Mouse (Mus musculus) cerebellum, adult 8-10 months (tissue): ENCODE data around the gene Angptl7.

Experiments
- DNase-seq: peaks from one replicate; pipeline ENCODE4 v3.0.0; 2022

The Angptl7 gene

DNA sequence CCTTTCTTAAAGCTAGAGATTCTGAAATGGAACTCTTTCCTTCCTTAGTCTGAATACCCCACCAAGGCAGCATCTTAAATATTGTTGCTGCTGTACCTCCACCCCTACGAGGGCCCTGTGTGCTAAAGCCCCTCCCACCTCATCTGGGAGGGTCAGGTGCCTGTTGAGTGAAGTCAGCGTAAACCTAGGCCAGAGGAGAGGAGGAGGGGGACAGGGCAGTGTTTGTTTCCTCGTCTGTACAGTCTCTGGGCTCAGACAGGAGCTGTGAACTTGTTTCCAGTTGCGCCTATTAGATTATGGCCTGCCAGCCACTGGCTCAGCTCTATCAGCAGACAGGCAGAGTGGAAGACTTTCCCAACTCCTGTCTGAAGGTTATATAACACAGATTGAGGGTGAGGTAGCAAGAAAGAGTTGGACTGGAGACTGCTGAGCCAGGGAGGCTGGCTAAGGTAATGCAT lies at the start of gene Angptl7:
TSS of gene Angptl7 (minus strand) at position 51 of the 458 bp plus-strand sequence.
- no peak for DNase-seq

DNA sequence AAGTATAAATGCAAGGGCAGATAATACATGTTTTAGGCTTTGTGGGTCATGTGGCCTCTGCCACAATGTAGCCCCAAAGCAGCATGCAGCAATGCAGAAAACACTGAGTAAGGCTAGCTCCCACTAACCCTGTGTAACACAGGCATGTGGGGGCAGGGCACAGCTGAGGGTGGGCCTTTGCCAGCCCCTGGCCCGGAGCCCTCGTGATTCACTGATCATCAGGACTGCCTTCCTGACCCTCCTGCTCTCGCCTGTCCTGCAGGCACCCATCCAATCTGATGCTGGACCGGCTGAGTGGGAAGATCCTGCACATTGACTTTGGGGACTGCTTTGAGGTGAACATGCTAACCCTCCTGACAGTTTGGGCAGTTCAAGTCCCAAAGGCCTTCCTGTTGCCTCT lies 48.8 kb upstream of the Angptl7 start:
- no peak for DNase-seq

DNA sequence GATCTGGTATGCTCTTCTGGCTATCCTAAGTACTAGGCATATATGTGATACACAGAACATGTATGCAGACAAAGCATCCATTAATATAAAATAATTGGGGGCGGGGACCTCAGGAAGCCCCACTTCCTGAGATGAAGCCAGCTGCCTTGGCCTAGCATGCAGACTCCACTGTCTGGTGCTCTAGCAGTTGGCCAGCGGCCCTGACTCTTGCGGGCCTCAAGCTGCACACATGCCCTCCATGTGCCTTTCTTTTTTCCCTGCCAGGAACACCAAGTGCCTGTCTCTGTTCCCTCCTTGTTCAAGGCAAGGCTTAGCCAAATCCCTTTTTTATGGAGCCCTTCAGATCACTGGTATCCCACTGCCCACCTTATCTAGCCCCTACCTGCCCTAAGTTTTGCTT lies 35.6 kb upstream of the Angptl7 start:
- no peak for DNase-seq

DNA sequence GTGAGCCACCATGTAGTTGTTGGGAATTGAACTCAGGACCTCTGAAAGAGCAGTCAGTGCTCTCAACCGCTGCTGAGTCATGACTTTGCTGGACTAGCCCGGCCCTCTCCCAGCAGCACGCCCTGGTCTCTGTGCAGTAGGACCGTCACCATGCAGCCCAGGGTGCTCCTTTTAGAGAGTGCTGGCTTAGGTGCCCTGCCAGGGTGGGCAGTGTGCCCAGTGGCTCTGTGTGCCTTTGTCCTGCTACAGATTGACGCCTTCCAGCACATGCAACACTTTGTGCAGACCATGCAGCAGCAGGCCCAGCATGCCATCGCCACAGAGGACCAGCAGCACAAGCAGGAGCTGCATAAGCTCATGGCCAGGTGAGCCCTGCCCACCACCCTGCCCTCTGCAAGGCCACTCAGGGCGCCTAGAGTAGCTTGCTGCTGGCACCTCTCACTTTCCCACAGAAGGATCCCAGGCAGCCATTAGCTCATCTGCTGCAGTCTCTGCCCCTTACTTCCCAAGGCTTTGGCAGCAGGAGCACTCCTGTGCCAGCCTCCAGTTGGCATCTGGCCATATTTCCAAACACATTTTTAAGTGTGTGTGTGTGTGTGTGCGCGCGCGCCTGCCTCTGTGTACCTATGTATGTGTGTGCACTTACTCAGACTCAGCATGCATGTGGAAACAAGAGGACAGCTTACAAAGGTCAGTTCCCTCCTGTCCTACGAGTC lies 33.5 kb upstream of the Angptl7 start:
- DNase-seq = peak; percentile 28

DNA sequence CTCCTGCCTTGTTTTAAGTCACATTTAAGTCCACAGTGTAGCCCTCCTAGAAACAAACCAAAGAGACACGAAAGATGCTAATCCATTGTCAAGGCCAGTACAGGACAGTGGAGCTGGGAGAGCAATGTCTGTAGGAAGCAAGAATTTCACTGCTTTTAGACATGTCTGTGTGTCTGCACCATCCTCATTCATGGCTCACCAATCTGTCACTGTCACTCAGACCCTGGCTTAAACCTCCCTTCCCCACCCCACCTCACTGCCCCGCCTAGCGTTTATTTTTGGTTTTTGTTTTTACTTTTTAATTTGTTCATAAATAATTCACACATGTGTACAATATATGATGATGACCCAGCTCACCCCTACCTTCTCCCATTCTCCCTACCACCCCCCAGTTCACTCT lies 32.3 kb upstream of the Angptl7 start:
- no peak for DNase-seq

DNA sequence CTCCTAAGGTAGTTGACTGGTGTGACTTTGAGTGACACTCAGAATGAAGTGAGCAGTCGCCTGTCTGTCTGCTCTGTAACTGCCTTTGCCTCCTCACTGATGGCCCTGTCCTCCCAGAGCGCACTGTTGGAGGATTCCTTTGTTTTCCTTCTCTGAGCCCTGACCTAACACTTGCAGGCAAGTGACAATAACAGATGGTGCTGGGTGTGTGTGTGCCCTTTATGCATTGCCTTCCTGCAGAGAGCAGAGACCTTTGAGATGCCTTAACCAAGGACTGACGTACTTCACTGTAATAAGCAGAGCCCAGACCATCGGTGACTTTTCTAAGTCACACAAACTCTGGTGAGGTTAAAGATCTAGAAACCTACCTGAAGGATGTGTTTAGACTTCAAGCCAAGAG lies 31.1 kb upstream of the Angptl7 start:
- DNase-seq = peak; percentile 15

DNA sequence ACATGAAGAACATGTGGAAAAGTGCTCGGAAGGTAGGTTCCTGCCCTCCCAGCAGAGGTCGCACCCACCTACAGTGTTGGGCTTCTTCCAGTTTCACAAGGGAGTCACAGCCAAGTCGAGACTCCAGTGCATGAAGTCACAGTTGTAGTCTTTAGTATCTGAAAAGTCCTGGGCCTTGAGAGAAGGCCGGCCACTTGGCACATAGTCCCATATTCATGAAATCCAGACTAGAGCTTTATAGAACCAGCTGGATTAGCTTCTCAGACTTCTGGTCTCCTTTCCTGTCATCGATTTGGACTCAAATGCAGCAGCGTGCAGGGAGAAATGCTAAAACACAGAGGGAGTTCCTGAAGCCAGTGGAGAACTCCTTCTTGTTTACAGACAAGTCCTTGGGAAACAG lies 30.5 kb upstream of the Angptl7 start:
- DNase-seq = no peak

DNA sequence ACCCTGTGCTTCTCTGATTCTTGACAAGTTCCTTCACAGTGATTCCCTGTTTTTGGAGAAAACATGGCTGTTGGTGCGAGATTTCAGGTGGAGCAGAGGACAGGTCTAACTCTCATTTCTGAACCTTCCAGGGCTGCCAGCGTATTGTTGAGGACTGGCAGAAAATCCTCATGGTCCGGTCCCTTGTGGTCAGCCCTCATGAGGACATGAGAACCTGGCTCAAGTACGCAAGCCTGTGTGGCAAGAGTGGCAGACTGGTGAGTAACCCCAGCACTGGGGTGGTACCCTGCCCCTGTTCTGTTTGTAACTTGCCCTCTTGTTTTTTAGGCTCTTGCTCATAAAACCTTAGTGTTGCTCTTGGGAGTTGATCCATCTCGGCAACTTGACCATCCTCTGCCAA lies 30.1 kb upstream of the Angptl7 start:
- no peak for DNase-seq

DNA sequence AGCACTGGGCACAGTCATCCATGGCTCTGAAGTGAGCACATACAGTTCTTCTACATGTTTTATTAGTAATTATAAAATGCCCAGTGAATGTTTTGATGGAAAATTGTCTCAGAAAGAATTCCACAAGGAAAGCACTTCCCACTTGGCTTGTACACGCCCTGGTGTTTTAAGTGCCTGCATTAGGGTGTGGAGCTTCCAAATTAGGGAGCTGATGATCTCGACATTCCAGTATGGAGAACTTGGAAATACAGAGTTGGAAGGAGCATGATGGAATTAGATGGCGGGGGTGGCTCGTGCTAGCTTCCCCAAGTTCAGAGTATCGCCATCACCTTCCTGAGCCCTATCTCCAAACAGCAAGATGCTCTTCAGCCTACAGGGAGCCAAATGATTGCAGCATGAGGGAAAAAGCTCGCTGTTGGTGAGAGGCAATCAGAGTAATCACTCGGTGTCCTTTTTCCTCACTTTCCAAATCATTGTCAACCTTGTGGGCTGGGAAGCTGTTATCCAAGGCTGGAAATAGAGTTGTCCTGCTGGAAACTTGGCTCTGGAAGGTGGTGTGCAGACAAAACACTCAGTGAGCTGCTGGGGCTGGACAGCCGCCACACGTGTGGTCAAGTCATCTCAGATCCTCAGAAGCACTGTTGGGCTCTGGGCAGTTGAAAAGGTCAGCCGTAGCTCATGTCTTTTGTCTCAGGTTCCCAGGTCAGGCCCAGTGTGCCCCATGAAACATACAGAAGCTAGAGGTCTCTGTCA lies 27.1 kb upstream of the Angptl7 start:
- no peak for DNase-seq

DNA sequence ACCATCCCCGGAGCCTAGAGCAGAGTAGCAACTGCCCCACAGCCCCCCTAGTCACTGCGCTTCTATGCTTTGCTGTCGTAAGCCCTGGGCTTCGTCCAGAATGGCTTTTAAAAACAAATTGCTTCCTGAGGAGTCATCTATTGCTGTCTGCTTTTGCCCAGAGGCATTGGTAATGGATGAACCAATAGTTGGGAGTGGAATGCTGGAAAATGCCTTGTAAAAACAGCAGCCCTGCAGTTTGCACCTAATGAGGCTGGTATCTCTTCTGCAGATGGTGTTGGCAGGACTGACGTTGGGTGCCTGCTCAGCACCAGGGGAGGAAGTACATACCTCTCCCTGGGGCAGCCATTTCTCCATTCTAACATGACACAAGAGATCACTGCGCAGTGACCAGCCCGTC lies 23.3 kb upstream of the Angptl7 start:
- DNase-seq = no peak

DNA sequence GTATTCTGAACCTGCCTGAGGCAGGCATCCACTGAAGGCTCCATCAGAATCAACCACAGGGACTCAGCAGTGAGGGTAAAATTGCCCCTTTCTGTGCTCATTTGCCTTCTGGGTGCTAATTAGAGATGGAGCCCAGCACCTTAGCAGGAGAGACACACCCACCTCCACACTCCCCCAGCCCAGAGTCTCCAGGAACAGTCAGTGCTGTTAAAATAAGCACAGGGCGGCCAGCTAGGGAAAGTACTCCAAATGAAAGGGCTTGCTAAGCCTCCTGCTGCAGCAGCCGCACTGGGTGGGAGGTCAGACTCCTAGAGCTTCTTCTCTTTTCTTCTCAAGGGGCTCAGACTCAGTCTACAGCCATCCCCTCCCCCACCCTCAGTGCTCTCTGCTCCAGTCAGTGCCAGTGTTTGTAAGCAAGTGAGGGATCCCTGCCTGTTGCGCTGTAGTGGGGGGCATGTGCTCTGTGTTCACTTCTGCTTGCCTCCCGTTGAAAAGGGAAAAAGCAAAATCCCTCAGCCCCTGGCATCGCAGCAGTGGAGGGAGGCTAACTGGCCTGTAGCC lies 18.1 kb upstream of the Angptl7 start:
- no peak for DNase-seq

DNA sequence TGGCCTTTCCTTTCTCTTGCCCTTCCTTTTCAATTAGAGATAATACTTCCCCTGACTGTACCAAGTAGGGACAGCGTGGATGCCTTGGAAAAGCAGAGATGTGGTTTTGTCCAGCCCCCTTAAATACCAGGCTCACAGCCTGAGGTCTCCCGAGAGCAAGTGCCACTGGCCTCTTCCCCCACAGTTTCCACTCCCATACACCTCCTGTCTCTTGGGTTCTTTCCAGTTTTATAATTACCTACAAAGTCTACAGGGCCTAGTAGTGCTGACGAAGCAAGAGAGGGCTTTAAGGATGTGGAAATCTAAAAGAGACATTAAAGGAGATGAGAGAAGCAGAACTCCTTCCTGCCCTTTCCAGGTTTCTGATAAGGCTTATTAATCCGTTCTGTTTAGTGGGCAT lies 17.5 kb upstream of the Angptl7 start:
- no peak for DNase-seq

DNA sequence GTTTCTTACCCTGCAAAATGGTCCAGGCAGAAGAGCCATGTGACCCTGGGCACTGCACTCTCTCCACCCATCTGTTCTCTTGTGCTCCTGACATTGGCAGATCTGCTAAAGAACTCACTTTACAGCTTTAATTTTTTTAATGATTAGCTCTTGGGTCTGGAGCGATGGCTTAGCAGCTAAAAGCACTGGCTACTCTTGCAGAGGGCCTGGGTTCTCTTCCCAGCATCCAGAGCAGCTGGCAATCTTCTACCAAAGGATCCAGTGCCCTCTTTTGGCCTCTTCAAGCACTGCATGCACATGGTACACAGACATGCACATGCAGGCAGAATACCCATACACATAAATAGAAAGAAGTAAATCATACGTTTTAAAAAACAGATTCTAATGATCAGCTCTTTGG lies 15.1 kb upstream of the Angptl7 start:
- no peak for DNase-seq

DNA sequence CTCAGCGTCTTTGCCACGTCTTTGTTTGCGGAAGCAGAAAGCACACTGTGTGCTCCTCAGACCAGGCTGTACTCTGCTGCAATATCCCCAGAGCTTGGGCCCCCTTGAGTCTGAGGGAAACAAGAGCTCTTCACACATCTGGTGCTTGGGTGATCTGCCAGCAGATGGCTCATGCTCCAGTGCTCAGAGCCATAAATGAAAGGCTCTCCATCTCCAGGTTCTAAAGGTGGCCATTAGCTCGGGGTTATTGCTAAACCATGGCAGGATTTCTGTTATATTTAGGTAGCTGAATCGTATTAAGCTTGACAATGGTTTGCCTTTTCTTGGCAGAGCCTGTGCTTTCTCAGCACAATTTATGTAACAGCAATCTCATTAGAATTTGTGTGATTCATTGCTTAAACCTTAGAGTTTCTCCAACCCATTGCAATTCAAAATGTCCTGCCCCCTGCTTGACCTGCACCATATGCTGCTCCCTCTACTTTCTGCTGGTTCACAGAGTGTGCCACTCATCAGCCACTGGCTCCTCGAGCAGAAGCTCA lies 12.8 kb upstream of the Angptl7 start:
- DNase-seq = no peak

DNA sequence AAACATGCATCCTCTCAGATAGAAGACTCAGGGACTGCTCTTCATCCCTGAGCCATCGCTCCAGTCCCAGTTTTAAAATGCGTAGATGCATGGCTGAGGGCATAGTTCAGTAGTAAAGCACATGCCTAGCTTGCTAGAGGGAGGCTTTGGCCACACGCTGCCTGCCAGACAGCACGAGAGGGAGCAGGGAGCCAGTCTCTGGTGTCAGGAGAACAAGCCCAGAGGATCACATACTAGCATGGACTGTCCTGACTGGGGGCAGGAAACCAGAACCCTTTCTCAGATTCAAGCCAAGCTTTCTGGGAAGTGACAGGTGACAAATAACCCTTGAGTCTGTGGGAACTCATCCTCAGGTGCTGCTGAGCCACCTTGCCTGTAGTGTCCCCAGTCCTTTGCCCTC lies 11.1 kb upstream of the Angptl7 start:
- no peak for DNase-seq

DNA sequence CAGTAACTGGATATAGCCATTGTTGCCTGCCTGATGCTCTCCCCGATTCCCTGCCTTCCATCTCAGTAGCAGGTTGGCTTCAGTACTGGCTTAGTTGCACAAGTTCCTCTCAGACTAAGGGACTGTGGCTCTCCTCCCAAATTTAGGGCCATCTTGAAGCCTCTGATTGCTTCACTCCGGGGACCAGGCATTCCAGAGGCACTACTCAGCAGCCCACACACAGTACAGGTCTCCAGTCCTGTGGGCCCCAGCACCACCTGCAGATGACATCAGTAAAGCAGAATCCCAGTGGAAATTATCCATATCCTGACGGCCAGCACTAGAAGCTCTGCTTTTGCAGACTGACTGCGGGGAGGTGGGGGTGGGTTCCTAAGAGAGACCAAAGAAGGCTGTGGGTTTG lies 10.4 kb upstream of the Angptl7 start:
- DNase-seq = no peak

DNA sequence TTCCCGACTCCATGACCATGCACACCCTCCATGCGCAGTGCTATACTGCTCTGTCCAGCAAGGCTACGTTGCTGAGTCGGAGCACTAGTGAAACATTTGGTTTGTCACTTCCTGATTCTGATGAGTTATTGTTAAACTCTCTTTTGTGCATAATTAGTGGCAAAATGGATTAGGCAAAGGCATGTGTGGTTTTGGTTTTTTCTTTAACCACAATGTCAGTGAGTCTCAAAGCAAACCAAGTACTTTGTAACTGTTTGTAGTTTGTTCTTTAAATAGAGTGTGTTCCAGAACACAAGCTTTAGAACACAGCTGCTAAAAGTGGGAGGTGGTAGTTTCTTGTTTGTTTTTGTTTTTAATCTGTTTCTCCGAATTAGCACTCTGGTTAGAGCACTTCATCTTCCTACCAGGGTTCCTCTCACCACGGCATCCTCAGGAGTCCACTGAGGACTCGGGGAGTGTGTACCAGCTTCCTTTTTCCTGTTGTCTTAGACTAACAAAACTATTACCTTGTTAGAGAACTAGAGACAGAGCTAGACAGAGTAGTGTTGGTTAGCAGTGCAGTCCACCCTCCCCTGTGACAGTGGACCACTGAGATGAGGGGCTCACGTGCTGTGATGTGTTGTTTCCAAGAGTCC lies 9.3 kb upstream of the Angptl7 start:
- DNase-seq = no peak

DNA sequence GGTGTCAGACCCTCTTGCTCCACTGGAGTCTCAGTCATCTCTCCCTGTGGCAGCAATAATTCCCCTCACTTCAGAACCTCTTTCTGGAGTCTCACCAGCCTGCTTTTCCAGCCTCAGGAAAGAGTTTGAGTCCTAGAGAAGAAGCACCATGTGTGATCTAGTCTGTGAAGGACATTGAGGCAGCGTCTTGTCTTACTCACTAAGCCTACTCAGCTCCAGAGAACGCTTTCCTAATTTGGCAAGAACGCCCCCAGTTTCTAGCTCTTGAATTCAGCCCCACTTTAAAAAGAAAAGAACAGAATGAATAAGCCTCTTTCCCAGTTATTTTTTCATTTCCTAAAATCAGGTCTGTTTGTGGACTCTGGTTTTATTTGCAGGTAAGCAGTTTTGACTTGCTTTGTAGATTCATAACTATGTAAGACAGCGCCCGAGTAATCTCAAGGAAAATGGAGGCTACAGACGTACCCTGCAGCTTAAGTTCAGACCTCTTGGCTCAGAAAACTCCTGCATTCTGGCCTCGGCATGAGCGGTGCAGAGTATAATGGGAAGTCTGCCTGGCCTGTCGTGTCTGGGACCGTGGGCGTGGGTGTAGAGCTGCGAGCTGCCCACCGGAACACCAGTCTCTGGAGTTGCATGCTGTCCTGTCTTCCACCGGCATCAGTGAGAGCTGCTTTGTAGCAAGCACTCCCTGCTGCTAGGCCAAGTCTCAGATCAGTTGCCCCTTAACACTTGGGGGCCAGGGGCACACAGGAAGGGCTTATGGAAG lies 8.0 kb upstream of the Angptl7 start:
- DNase-seq = no peak

DNA sequence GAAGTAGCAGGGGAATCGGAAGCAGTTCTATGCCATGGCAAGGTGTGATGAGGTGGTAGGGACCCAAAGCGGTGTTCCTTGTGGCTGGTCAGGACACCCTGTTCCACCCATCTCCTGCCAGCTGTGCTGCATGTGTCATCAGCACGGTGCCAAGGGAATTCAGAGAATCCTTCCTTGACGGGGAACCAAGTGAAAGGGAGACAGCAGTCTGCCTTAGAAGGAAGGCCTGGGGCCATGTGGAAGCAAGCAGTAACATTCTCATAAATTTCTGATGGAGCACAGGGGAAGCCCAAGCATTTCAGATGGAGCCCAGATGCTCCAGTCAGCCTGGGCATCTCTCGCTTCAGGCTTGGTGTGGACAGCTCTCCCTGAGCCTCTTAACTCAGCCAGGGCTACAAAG lies 7.3 kb upstream of the Angptl7 start:
- DNase-seq = no peak

DNA sequence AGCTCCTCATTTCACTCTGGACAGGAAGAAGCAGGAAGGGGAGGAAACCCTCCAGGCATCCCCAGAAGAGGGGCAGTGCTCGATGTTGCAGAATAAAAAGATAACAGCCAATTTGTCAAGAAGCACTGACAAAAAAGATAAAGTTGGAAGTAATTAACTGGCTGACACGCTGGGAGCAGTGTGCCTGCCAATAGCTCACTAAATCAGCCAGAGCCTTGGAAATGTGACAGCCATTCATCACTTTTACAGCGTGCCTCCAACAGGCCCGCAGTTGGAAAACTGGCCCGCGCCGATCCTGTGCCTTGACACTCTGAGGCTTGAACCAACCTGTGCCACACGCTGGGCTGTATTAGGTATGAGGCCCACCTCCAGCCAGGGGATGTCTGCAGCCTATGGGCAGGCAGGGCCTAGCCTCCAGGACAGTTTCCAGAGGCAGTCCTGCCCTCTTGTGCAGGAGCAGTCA lies 4.3 kb upstream of the Angptl7 start:
- peak; percentile 36 for DNase-seq

DNA sequence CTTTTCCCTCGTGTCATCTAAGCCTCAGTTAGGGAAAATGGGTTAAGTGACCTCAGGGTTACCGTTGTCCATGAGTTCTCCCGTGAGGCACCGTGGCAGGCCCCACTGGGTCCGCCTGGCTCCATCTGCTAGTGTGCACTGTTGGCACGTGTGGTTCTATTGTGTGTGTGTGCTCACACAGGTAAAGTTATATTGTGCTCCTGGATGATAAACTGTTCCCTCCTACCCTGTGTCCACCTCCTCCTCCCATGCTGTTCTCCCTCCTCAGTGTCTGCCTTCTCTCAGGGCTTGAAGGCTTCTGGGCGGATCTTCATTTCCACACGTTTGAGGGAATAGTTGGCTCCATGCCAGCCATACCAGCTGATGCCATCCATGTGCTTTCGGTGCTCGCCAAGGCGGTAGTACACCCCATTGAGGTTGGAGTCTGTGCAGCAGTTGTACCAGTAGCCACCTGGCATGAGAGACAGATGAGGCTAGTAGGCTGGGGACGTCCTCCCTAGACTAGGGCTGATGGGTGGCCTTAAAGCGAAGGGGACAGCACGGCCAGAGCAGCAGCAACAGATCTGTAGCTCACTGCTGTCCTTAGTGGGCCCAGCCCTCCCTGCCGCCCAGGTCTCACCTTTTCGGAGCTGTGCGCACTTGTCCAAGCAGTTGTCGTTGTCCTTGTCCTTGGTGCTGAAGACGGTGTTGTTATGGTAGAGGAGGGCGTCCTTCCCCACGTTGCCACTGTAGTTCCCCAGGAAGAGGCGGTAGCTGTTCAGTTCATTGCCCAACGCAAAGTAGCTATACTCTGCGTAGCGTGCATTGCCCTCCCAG lies 4.2 kb downstream of the Angptl7 start:
- DNase-seq = peak; percentile 70

DNA sequence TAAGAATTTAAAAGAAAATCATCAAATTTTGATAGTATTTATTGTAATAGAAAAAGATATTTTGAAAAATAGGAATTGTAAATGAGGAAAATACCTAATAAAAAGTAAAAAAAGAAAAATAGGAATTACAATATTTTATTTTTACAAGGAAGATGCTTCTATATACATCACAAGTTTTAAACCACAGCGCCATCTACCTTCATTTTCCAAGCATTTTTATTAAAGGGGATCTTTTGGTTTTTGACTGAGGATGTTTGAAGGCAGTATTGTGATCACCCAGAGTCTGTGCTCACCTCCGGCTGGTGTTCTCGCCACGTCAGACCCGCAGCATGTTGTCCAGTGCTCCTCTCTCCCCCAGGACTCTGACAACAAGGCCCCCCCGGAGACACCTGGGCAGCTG lies 5.1 kb downstream of the Angptl7 start:
- DNase-seq = no peak
